Mouse (Mus musculus) left cerebral cortex, postnatal 4 days (tissue): ENCODE data around the gene Slc7a7. TPM values are rescaled to one million over a fixed set of nuclear protein-coding genes. Genes with fewer than 3 reads are reported as not detected.
A peak's percentile ranks its signal among the peaks of the same experiment; 100 is the strongest.

Experiments
- DNase-seq: peaks from one replicate; pipeline ENCODE4 v3.0.0-alpha.2; 2022
- intact Hi-C: fragments of 180-260 bp; cut with DNase I; formaldehyde crosslinking; loops from one replicate; pipeline ENCODE4 v1.15.1; 2025
- total RNA-seq, 2 experiments: library from RNA; stranded (reverse); gene quantifications; 2 replicates each; pipeline ENCODE4 v1.2.3; 2021

Slc7a7 gene
- total RNA-seq, 2 experiments from 2014 or later, result 2.2 to 3.7 TPM

GRCm38 (mm10) chr14:54333452-54334189 is 84.0 kb downstream of the Slc7a7 start:
- DNase-seq, result peak; percentile 30
- intact Hi-C loops, result no loop called here

DNA sequence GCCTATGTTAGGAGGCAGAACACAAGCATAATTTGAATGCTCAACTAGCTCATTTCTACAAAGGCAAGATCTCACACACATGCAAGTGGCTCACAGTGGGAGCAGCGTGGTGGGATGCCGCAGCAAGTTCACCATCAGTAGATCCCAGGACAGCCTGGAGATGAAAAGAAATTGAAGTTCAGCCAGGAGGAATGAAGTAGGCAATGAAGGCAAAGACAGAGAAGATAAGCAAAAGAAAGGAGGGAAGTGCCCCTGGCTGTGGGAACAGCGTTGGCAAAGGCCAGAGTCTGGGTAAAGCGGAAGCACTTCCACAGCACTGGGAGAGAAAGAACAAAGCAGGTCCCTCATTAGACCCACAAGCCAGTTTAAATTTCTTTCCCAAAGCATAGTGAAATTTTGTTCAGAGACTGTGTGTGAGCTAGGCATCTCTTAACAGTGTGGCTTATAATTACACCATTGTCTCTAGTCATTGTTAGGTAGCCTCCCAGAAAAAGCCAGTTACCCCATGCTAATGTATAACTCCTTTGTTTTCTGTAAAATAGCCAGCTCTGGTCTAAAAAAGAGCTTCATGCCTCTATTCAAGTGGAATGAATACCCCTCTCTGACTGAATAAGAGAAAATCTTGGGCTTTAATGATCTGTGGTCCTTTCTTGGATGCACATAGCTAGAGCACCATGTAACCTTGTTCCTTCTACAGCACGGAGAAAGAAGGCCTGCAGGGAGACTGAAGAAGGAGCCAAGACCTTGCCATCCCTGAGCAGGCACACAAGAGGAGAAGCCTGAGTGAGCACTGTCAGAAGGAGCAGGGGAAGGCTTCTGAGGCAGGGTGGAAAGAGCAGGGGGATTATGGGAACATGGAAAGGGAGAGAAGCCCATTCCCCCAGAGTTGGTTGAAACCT is 85.2 kb downstream of the Slc7a7 start:
- intact Hi-C loops, result no loop called here
- no peak for DNase-seq

GRCm38 (mm10) chr14:54331178-54331577 is 86.4 kb downstream of the Slc7a7 start:
- DNase-seq, result no peak
- intact Hi-C loops, result no loop called here

DNA sequence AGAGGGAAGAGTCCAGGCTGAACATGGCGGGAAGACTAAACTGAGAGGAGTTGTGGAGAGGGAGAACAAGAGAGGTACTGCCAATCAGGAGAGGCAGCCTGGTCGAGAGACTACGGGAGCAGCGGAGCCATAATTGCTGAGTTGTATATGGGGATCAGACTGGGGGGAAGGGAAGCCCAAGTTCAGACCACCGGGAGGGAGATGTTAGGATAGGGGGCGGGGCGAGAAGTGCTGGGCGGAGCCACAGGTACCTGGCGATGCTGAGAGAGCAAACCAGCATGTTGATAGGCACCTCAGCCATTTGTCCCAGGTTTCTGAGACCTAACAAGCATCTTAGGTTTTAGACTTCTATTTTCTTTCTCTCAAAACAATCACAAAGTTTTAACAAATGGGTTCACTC is 88.4 kb downstream of the Slc7a7 start:
- intact Hi-C loops, result no loop called here

GRCm38 (mm10) chr14:54328548-54328947 is 89.0 kb downstream of the Slc7a7 start:
- DNase-seq, result no peak
- intact Hi-C loops, result no loop called here

More for the DNA sequence above, 88.4 kb downstream of the Slc7a7 start:
- DNase-seq, result no peak

- no peak for DNase-seq
- intact Hi-C loops, result no loop called here
Measured at GRCm38 (mm10) chr14:54324486-54324885, 93.1 kb downstream of the Slc7a7 start.

- intact Hi-C loops, result no loop called here
Measured at GRCm38 (mm10) chr14:54321556-54322376, 95.8 kb downstream of the Slc7a7 start.

More at GRCm38 (mm10) chr14:54321556-54322376, 95.8 kb downstream of the Slc7a7 start:
- DNase-seq, result no peak

Other genes starting within 250 kb of the Slc7a7 start
- 100 to 1,000 TPM; 103 to 114 TPM for gene Dad1, start 163.7 kb downstream of the Slc7a7 start, total RNA-seq
- gene Abhd4, start 163.6 kb downstream of the Slc7a7 start, total RNA-seq, result 10 to 100 TPM; 37.1 to 38.9 TPM
- gene Olfr49, start 132.8 kb downstream of the Slc7a7 start, total RNA-seq, result not detected
- gene Oxa1l, start 56.9 kb downstream of the Slc7a7 start, total RNA-seq, result 10 to 100 TPM; 56.8 to 64.1 TPM
- gene Mrpl52, start 9.1 kb upstream of the Slc7a7 start, total RNA-seq, result 100 to 1,000 TPM; 147 to 150 TPM
- gene Mmp14, start 13.8 kb upstream of the Slc7a7 start, total RNA-seq, result 10 to 100 TPM; 44.0 to 47.9 TPM
- 10 to 100 TPM; 39.6 to 39.8 TPM for gene Lrp10, start 46.4 kb upstream of the Slc7a7 start, total RNA-seq
- gene Rem2, start 58.3 kb upstream of the Slc7a7 start, total RNA-seq, result 10 to 100 TPM; 15.0 to 17.2 TPM
- gene Prmt5, start 99.7 kb upstream of the Slc7a7 start, total RNA-seq, result 10 to 100 TPM; 93.2 to 99.2 TPM
- gene Haus4, start 136.8 kb upstream of the Slc7a7 start, total RNA-seq, result 1 to 10 TPM; 8.1 to 9.1 TPM
- gene Ajuba, start 159.8 kb upstream of the Slc7a7 start, total RNA-seq, result 1 to 10 TPM; 4.2 TPM
- gene 4931414P19Rik, start 188.2 kb upstream of the Slc7a7 start, total RNA-seq, result 1 to 10 TPM; 3.2 to 4.4 TPM
- gene Psmb5, start 200.2 kb upstream of the Slc7a7 start, total RNA-seq, result 100 to 1,000 TPM; 182 to 197 TPM
- gene Psmb11, start 203.7 kb upstream of the Slc7a7 start, total RNA-seq, result not detected
- not detected for gene Gm17606, start 223.2 kb upstream of the Slc7a7 start, total RNA-seq
- 10 to 100 TPM; 17.2 to 20.7 TPM for gene Cdh24, start 223.6 kb upstream of the Slc7a7 start, total RNA-seq